Mouse (Mus musculus) cortical plate, adult 2 months (tissue): ENCODE data around the gene Prelid1.

ENCODE experiments used
- CTCF ChIP-seq: fragments of 200-500 bp; IDR thresholded peaks from 2 replicates; pipeline ENCODE4 v1.5.1; 2011; ENCODE audit warnings: mild to moderate bottlenecking, control low read depth, low read length; ENCODE audit not compliant: insufficient read depth; ENCODE audit errors: extremely low read depth
- POLR2A ChIP-seq: fragments of 200-500 bp; IDR thresholded peaks from 2 replicates; pipeline ENCODE4 v1.6.1; 2011; ENCODE audit warnings: mild to moderate bottlenecking, low read length, control low read depth; ENCODE audit not compliant: insufficient read depth; ENCODE audit errors: extremely low read depth

DNA sequence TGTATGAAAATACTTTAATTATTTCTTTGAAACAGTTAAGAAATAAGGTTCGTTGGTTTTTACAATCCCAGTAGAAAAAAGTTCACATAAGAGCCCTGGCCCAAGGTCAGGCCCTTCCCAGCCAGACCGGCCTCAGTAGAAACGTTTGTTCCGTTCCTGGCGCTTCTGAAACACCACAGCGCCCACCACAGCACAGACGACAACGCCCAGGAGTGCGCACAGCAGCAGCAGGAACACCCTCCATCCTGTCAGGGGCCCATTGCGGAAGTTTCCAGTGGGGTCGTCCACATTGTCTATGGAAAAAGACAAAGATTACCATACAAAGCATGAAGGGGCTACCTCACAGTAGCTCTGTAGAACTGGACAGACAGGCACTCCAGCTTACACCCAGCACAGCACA is 26.4 kb downstream of the Prelid1 start:
- TF ChIP-seq POLR2A (no peak), CTCF (no peak)
